Mouse (Mus musculus) ES-Bruce4 (cell line): ENCODE data around the gene Exosc6. TPM values are rescaled to one million over a fixed set of nuclear protein-coding genes. Genes with fewer than 3 reads are reported as not detected.
A peak's percentile ranks its signal among the peaks of the same experiment; 100 is the strongest.

Experiments used
- H3K27ac ChIP-seq: 2 replicates; pipeline ENCODE4 v1.5.1; 2012; ENCODE audit warnings: low read length, inconsistent platforms; ENCODE audit not compliant: insufficient read depth
- H3K27me3 ChIP-seq: 2 replicates; pipeline ENCODE4 v1.6.1; 2012; ENCODE audit warnings: mild to moderate bottlenecking, low read length, inconsistent platforms; ENCODE audit not compliant: control insufficient read depth, poor library complexity, insufficient read depth, severe bottlenecking
- H3K36me3 ChIP-seq: 2 replicates; pipeline ENCODE4 v1.6.1; 2012; ENCODE audit warnings: inconsistent platforms, mild to moderate bottlenecking, low read length, moderate library complexity; ENCODE audit not compliant: control insufficient read depth, poor library complexity, insufficient read depth, severe bottlenecking
- H3K4me1 ChIP-seq: one replicate; pipeline ENCODE4 v1.8.1; 2011; ENCODE audit warnings: low read length; ENCODE audit not compliant: control insufficient read depth, insufficient read depth
- H3K4me3 ChIP-seq: 2 replicates; pipeline ENCODE4 v1.5.1; 2011; ENCODE audit warnings: low read depth, mild to moderate bottlenecking, low read length
- H3K9ac ChIP-seq: 2 replicates; pipeline ENCODE4 v1.6.1; 2012; ENCODE audit warnings: low read depth, mild to moderate bottlenecking, inconsistent platforms; ENCODE audit not compliant: poor library complexity, severe bottlenecking
- H3K9me3 ChIP-seq: replicated peaks from 2 replicates; pipeline ENCODE4 v1.6.1; 2012; ENCODE audit warnings: mild to moderate bottlenecking, low read length, inconsistent platforms; ENCODE audit not compliant: control insufficient read depth, poor library complexity, insufficient read depth, severe bottlenecking
- CTCF ChIP-seq: IDR thresholded peaks from one replicate; pipeline ENCODE4 v1.8.1; 2011; ENCODE audit warnings: low read depth, low read length
- EP300 ChIP-seq: IDR thresholded peaks from 2 replicates; pipeline ENCODE4 v1.6.1; 2011; ENCODE audit warnings: low read depth, low read length; ENCODE audit not compliant: insufficient read depth
- POLR2A ChIP-seq: IDR thresholded peaks from one replicate; pipeline ENCODE4 v1.8.1; 2011; ENCODE audit warnings: low read length; ENCODE audit not compliant: insufficient read depth
- polyA plus RNA-seq: library from polyadenylated mRNA; stranded (reverse); fragments of >200 nt; gene quantifications from 2 replicates; pipeline ENCODE4 v1.2.4, GENCODE M21; 2011; ENCODE audit warnings: low read depth; ENCODE audit not compliant: missing spikeins, insufficient read depth, insufficient read length

Exosc6 gene
- polyA plus RNA-seq, 1 experiment: not detected

DNA sequence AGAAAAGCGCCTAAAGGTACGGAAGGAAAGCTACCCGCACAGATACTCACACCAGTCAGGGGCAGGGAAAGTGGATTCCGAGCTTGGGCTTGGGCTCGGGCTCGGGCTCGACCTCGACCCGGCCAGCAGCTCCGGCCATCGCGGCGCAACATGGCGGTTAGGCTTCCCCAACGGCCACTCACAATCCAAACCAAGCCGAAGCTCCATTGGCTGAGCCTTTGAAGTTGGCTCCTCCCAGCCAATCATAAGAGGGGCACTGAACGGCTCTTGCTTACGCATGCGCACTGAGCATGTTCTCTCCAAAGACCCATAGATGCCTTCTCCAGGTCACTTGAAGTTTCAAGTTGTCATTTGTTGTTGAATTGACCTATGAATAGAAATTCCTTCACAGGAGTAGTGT is 24.6 kb upstream of the Exosc6 start, which contains the start of gene Ddx19b:
TSS of gene Ddx19b (minus strand) at position 180 of the 400 bp plus-strand sequence.
- H3K27ac ChIP-seq: no peak within 1 kb of the TSS
- peak within 1 kb of the TSS; percentile 27 for H3K4me3 ChIP-seq
- peak within 1 kb of the TSS; percentile 82; the same call in 1 of the 2 replicates for H3K9ac ChIP-seq

DNA sequence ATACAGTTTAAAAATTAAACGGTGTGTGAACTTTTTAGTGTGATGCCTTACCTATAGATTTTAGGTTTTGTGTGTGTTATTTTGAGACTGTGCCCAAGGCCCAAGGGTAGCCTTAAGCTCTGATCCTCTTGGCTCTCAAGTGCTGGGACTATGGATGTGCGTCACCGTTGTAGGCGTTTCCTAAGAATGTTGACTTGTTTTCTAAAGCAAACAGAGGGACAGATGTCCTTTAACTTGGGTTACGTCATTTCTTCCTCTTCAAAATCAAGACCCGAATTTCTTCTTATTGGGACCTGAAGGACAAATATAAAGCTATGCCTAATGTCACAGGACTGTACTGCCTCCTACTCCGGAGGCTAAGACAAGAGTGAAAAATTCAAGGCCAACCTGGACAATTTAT is 23.2 kb upstream of the Exosc6 start, which contains the start of gene Aars:
TSS of gene Aars (plus strand) at position 229 of the 400 bp plus-strand sequence.
- Histone ChIP-seq H3K27me3 (no peaks in the 10 kb centered on the region), H3K9ac (peak within 1 kb of the TSS; percentile 94), H3K27ac (peak within 1 kb of the TSS; percentile 83), H3K36me3 (peaks cover 27% of the 10 kb centered on the region), H3K9me3 (no peaks in the 10 kb centered on the region), H3K4me1 (no peaks in the 10 kb centered on the region), H3K4me3 (peak within 1 kb of the TSS; percentile 92)
- TF ChIP-seq CTCF (no peak), POLR2A (no peak), EP300 (no peak)

More for the DNA sequence above, 24.6 kb upstream of the Exosc6 start, which contains the start of gene Ddx19b:
- H3K36me3 ChIP-seq: peaks cover 15% of the 10 kb centered on the region
- no peaks in the 10 kb centered on the region for H3K27me3 ChIP-seq
- TF ChIP-seq CTCF (no peak), POLR2A (no peak), EP300 (no peak)
- H3K9me3 ChIP-seq: no peaks in the 10 kb centered on the region
- no peaks in the 10 kb centered on the region for H3K4me1 ChIP-seq

DNA sequence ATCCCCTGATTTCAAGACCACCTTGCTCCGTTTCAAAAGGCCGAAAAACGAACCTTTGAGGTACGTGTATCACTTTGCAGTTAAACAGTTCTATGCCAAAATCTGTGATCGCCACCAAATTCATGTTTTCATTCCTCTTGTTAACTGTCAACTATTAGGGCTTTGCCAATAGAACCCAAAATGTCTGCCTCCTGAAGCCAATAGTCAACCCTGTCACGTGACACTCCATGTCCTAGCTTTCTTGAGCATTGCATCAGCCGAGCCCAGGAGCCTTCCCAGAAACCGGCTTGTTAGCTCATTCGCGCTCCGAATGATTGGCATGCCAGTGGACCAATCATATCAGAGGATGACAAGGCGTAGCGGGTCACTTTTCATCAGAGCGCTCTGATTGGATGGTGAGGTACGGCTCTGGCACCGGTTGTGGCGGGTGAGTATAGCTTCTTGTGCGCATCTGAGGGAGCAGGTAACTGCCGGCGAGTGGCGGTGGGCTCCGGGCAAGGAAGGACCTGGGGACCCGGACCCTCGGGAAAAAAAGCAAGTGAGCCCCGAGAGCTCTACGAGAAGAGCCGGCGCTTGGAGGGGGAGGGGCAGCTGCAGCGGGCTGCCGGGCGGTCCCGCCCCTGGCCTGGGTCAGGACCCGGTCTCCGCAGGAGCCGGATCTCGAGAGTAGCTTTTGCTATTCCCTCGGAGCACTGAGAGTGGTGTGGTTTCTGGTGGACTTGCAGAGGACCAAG is 22.5 kb upstream of the Exosc6 start:
- peak overlapping the region; percentile 83 for H3K27ac ChIP-seq
- peak overlapping the region; percentile 92 for H3K4me3 ChIP-seq
- peak overlapping the region; percentile 94 for H3K9ac ChIP-seq
- H3K4me1 ChIP-seq: no peaks in the 10 kb centered on the region
- no peaks in the 10 kb centered on the region for H3K27me3 ChIP-seq
- TF ChIP-seq EP300: 0 out of 2 replicates have a peak, but pooled peaks have one; percentile 18
- no peak for TF ChIP-seq CTCF
- no peak for TF ChIP-seq POLR2A
- H3K36me3 ChIP-seq: peaks cover 34% of the 10 kb centered on the region
- no peaks in the 10 kb centered on the region for H3K9me3 ChIP-seq

DNA sequence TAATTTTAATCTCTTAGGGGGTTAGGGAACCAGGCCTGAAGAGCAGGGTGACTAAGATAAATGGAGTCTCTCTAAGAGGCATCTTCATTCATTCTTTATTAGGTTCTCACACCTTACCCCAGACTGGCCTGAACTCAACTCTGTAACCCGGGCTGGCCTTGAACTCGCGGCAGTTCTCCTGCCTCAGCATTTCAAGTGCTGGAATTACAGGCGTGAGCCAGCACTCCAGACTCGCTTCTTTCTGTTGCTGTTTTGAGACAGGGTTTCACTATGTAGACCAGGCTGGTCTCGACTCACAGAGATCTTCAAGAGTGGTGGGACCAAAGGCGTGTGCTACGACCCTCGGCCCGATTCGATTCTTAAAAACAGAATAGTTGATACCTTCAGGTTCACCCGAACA is 21.9 kb upstream of the Exosc6 start:
- Histone ChIP-seq H3K27me3 (no peaks in the 10 kb centered on the region), H3K4me1 (no peaks in the 10 kb centered on the region), H3K27ac (peak overlapping the region; percentile 83), H3K36me3 (peaks cover 40% of the 10 kb centered on the region), H3K9ac (peak overlapping the region; percentile 94), H3K4me3 (peak overlapping the region; percentile 92), H3K9me3 (no peaks in the 10 kb centered on the region)
- TF ChIP-seq POLR2A: no peak
- no peak for TF ChIP-seq EP300
- no peak for TF ChIP-seq CTCF

DNA sequence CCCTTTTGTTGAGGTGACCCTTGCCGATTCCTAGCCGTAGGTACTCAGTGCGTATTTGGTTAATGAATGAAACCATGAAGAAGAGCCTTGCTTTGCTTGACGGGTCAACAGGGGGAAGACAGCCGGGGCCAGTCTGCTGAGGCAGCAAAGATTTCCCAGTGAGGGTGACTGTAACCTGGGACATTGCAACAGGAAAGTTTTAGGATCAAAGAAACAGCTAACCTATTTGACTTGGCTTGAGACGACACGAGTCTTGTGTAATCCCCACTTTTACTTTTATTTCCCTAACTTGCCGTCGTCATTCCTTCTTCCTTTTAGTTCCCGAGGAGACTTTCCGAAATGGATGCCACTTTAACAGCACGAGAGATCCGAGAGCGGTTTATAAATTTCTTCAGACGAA is 19.5 kb upstream of the Exosc6 start:
- TF ChIP-seq EP300 (no peak), POLR2A (no peak), CTCF (no peak)
- Histone ChIP-seq H3K27me3 (no peaks in the 10 kb centered on the region), H3K27ac (no peak overlapping the region)

DNA sequence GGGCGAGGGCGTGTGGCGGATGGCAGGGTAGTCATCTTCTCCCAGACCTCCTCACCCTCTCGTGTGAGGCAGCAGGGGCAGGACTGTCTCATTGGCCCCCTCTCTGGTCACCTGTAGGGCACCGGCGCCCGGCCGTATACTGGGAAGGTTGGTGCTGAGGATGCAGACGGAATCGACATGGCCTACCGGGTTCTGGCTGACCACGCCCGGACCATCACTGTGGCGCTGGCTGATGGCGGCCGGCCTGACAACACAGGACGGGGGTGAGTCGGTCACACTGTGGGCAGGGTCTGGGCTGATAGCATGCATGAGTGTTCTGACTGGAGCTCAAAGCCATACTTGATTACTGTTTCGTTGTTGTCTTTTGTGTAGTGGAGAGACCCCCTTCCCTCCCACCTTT is 13.6 kb upstream of the Exosc6 start:
- Histone ChIP-seq H3K9me3 (no peaks in the 10 kb centered on the region), H3K4me1 (no peaks in the 10 kb centered on the region), H3K9ac (no peak overlapping the region), H3K27me3 (no peaks in the 10 kb centered on the region), H3K27ac (no peak overlapping the region), H3K4me3 (no peak overlapping the region), H3K36me3 (peaks cover 97% of the 10 kb centered on the region)
- TF ChIP-seq CTCF (no peak), POLR2A (no peak), EP300 (no peak)

More for the DNA sequence above, 19.5 kb upstream of the Exosc6 start:
- Histone ChIP-seq H3K9ac (no peak overlapping the region), H3K4me3 (no peak overlapping the region), H3K36me3 (peaks cover 62% of the 10 kb centered on the region), H3K4me1 (no peaks in the 10 kb centered on the region), H3K9me3 (no peaks in the 10 kb centered on the region)
